Mouse (Mus musculus): ENCODE data around the gene Eef2k. TPM values are rescaled to one million over a fixed set of nuclear protein-coding genes. Genes with fewer than 3 reads are reported as not detected.
"Not testable (repeated sequence)": the region's sequence is repeated elsewhere in the genome, so short reads cannot be mapped to it uniquely, and the experiment has no call there.

Gene Eef2k
- polyA plus RNA-seq, 1 experiment = 20.2 TPM

GRCm38 (mm10) chr7:120917592-120918461 is 75.2 kb downstream of the Eef2k start, which contains the start of gene Polr3e:
TSS of gene Polr3e (plus strand) at chr7:120917744.
- WGBS = under 1% methylated on average over 101 of the region's 102 CpGs
- peak; percentile 92 for DNase-seq (ENCODE audit: low read depth, low spot score)

GRCm38 (mm10) chr7:120918526-120918962 is 75.9 kb downstream of the Eef2k start:
- DNase-seq (ENCODE audit: low read depth, low spot score) = peak; percentile 70
- 2% methylated on average over 10 of the region's 10 CpGs for WGBS

GRCm38 (mm10) chr7:120933110-120933509 is 90.5 kb downstream of the Eef2k start:
- no peak for DNase-seq (ENCODE audit: low read depth, low spot score)
- 92% methylated on average over 7 of the region's 7 CpGs for WGBS

- no peak for DNase-seq (ENCODE audit: low read depth, low spot score)
- 85% methylated on average over 5 of the region's 5 CpGs for whole genome bisulfite sequencing
Observed at GRCm38 (mm10) chr7:120933680-120934195, 91.1 kb downstream of the Eef2k start.

DNA sequence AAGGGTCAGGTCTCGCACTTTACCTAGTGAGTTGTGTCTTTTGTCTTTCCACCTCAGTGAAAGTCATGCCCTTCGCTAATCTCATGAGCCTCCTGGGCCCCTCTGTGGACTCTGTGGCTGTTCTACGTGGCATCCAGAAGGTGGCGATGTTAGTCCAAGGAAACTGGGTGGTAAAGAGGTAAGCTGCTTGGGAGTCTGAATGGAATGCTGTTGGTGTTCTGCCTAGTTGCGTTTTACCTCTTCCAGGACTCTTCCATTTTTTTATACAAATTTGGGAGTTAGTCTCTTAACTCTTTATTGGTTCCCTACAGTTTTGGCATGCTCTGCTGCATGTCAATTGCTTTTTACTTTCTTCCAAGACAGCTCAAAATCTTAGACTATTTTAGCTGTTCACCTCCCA is 92.1 kb downstream of the Eef2k start:
- DNase-seq (ENCODE audit: low read depth, low spot score) = peak; percentile 33

GRCm38 (mm10) chr7:120936522-120936921 is 93.9 kb downstream of the Eef2k start:
- DNase-seq (ENCODE audit: low read depth, low spot score) = no peak
- 91% methylated on average over 4 of the region's 4 CpGs for WGBS

More for the DNA sequence above, 92.1 kb downstream of the Eef2k start:
- 30% methylated on average over 5 of the region's 5 CpGs for WGBS

- WGBS = 79% methylated on average over 9 of the region's 9 CpGs
- DNase-seq (ENCODE audit: low read depth, low spot score) = no peak
Observed at GRCm38 (mm10) chr7:120938206-120938605, 95.6 kb downstream of the Eef2k start.

- WGBS = 89% methylated on average over 12 of the region's 12 CpGs
- DNase-seq (ENCODE audit: low read depth, low spot score) = no peak
Observed at GRCm38 (mm10) chr7:120940343-120940742, 97.7 kb downstream of the Eef2k start.

GRCm38 (mm10) chr7:120941214-120941613 is 98.6 kb downstream of the Eef2k start:
- WGBS = 97% methylated on average over 6 of the region's 6 CpGs

DNA sequence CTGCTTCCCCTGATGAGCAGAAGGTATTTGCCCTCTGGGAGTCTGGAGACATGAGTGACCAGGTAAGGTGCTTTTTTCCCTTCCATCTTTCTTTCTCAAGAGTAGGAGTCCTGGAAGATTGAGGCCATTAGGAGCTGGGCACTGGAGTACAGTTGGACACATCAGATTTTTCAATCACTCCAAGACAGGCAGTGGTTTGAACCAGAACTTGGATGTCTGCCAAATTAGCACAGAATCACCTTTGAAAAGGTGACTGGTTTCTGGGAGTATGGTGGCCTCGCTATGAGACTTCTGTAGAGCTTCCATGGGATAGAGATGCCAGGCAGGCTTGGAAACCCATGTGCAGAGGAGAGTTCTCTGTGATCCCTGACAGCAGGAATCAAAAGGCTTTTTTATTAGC is 99.9 kb downstream of the Eef2k start:
- DNase-seq (ENCODE audit: low read depth, low spot score) = no peak
- WGBS = 78% methylated on average over 1 of the region's 1 CpGs

More at GRCm38 (mm10) chr7:120941214-120941613, 98.6 kb downstream of the Eef2k start:
- no peak for DNase-seq (ENCODE audit: low read depth, low spot score)

GRCm38 (mm10) chr7:120943936-120944509 is 101.4 kb downstream of the Eef2k start:
- no peak for DNase-seq (ENCODE audit: low read depth, low spot score)
- 36% methylated on average over 8 of the region's 8 CpGs for WGBS

- whole genome bisulfite sequencing = 83% methylated on average over 7 of the region's 7 CpGs
Observed at GRCm38 (mm10) chr7:120953591-120953990, 111.0 kb downstream of the Eef2k start.

More at GRCm38 (mm10) chr7:120953591-120953990, 111.0 kb downstream of the Eef2k start:
- DNase-seq (ENCODE audit: low read depth, low spot score) = not testable (repeated sequence)

Other genes starting within 250 kb of the Eef2k start
- gene Uqcrc2, start 207.7 kb upstream of the Eef2k start, polyA plus RNA-seq (2012; rRNA removed) = 166 and 189 TPM in 2 replicates
- gene Pdzd9, start 172.5 kb upstream of the Eef2k start, polyA plus RNA-seq (2012; rRNA removed) = 0.08 and 0.09 TPM in 2 replicates
- 5.4 and 6.7 TPM in 2 replicates for gene Mosmo, start 165.2 kb upstream of the Eef2k start, polyA plus RNA-seq (2012; rRNA removed)
- gene Vwa3a, start 103.5 kb upstream of the Eef2k start, polyA plus RNA-seq (2012; rRNA removed) = 0.07 and 0.11 TPM in 2 replicates
- not detected in 2 replicates for gene Gm5737, start 30.5 kb upstream of the Eef2k start, polyA plus RNA-seq (2012; rRNA removed)
- gene Polr3e, start 74.9 kb downstream of the Eef2k start, polyA plus RNA-seq (2012; rRNA removed) = 14.6 and 17.1 TPM in 2 replicates
- 14.5 and 31.8 TPM in 2 replicates for gene Cdr2, start 139.5 kb downstream of the Eef2k start, polyA plus RNA-seq (2012; rRNA removed)
- gene Mfsd13b, start 139.7 kb downstream of the Eef2k start, polyA plus RNA-seq (2012; rRNA removed) = 0.43 and 0.53 TPM in 2 replicates
- 20.2 and 22.8 TPM in 2 replicates for gene Mettl9, start 191.6 kb downstream of the Eef2k start, polyA plus RNA-seq (2012; rRNA removed)
- 0.57 and 1.3 TPM in 2 replicates for gene Igsf6, start 231.7 kb downstream of the Eef2k start, polyA plus RNA-seq (2012; rRNA removed)
- 0.12 and 0.38 TPM in 2 replicates for gene Otoa, start 238.8 kb downstream of the Eef2k start, polyA plus RNA-seq (2012; rRNA removed)